Mouse (Mus musculus) limb, embryonic 14.5 days (tissue): ENCODE measurements around the gene Lrrn4. TPM values are rescaled to one million over a fixed set of nuclear protein-coding genes. Genes with fewer than 3 reads are reported as not detected.

Source experiments
- ATAC-seq: fragments of 200-750 bp; cut with Nextera tagmentation; 2 replicates; pipeline ENCODE4 v1.8.0; 2017; ENCODE audit warnings: low read depth, moderate number of reproducible peaks, moderate TSS enrichment; ENCODE audit not compliant: low FRiP score
- DNase-seq: peaks from one replicate; pipeline ENCODE4 v3.0.0-alpha.2; 2015; ENCODE audit warnings: low spot score
- H3K27ac ChIP-seq: fragments of 300-500 bp; sonication (generic); replicated peaks from 2 replicates; pipeline ENCODE4 v1.5.1; 2014; ENCODE audit warnings: low read depth, mild to moderate bottlenecking, low read length, moderate library complexity, mixed read lengths
- H3K27me3 ChIP-seq: fragments of 300-500 bp; sonication (generic); 2 replicates; pipeline ENCODE4 v1.6.1; 2014; ENCODE audit warnings: low read length, mixed read lengths; ENCODE audit not compliant: control insufficient read depth, insufficient read depth
- H3K36me3 ChIP-seq: fragments of 300-500 bp; sonication (generic); 2 replicates; pipeline ENCODE4 v1.6.1; 2014; ENCODE audit warnings: mild to moderate bottlenecking, low read length, moderate library complexity, mixed read lengths; ENCODE audit not compliant: control insufficient read depth, insufficient read depth
- H3K4me1 ChIP-seq: fragments of 300-500 bp; sonication (generic); 2 replicates; pipeline ENCODE4 v1.6.1; 2014; ENCODE audit warnings: antibody characterized with exemption, low read length, mixed read lengths; ENCODE audit not compliant: control insufficient read depth, insufficient read depth
- H3K4me2 ChIP-seq: fragments of 300-500 bp; sonication (generic); replicated peaks from 2 replicates; pipeline ENCODE4 v1.6.1; 2014; ENCODE audit warnings: low read depth, mild to moderate bottlenecking, low read length, moderate library complexity; ENCODE audit not compliant: severe bottlenecking
- H3K4me3 ChIP-seq: fragments of 300-500 bp; sonication (generic); replicated peaks from 2 replicates; pipeline ENCODE4 v1.5.1; 2014; ENCODE audit warnings: low read length
- H3K9ac ChIP-seq: fragments of 300-500 bp; sonication (generic); 2 replicates; pipeline ENCODE4 v1.6.1; 2014; ENCODE audit warnings: mild to moderate bottlenecking, low read depth, low read length, moderate library complexity; ENCODE audit not compliant: severe bottlenecking
- H3K9me3 ChIP-seq: fragments of 300-500 bp; sonication (generic); 2 replicates; pipeline ENCODE4 v1.6.1; 2016; ENCODE audit warnings: low read length; ENCODE audit not compliant: control insufficient read depth
- POLR2A ChIP-seq: fragments of 200-500 bp; IDR thresholded peaks from 2 replicates; pipeline ENCODE4 v1.8.0; 2012; ENCODE audit warnings: inconsistent platforms, mild to moderate bottlenecking, moderate library complexity, borderline replicate concordance; ENCODE audit not compliant: insufficient read depth, insufficient read length; ENCODE audit errors: extremely low read depth
- whole genome bisulfite sequencing: fragments of 180-500 bp; shearing (Covaris S2); extraction: QIAGEN DNeasy Blood & Tissue Kit; methylation state at CpG from one replicate; pipeline ENCODE4 v1.1.7; 2014; 5-methylcytosine and 5-hydroxymethylcytosine counted together
- polyA plus RNA-seq, 2 experiments: library from polyadenylated mRNA; depleted of rRNA in 1 of 2; stranded (reverse) in 1 of 2; unstranded in 1 of 2; fragments of >200 nt; fragmentation: Nextera tagmentation in 1 of 2; extraction: Ambion mirVana in 1 of 2; gene quantifications; 2 replicates each; pipeline versions ENCODE4 v1.2.1 to v1.2.3; 2012 to 2014

Lrrn4 gene
- polyA plus RNA-seq, 2 experiments = 0.31 to 0.51 TPM

DNA sequence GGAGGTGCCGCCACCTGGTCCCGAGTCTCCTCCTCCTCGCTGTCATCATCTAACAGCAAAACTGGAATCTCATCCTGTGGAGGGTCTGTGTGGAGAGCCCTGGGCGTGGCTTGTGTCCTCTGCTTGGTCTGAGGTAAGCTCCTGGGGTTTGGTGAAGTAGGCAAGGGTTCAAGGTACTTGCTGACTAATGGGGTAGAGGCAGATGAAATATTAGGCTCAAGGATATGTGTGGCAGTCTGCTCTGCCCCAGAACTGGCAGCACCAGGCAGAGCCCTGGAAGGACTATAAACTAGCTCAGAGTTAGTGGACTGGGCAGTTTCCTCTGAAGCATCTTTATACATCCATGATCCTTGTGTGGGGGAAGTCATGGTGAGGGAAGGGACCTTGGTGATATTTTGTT is 10.4 kb downstream of the Lrrn4 start:
- ATAC-seq (no peak), DNase-seq (no peak)
- Histone ChIP-seq H3K9me3 (no peaks in the 10 kb centered on the region), H3K4me2 (no peak overlapping the region), H3K4me3 (no peak overlapping the region), H3K27ac (no peak overlapping the region), H3K9ac (no peak overlapping the region), H3K27me3 (no peaks in the 10 kb centered on the region), H3K4me1 (no peaks in the 10 kb centered on the region), H3K36me3 (peaks cover 15% of the 10 kb centered on the region)
- WGBS = 79% methylated on average over 4 of the region's 4 CpGs
- no peak for TF ChIP-seq POLR2A

GRCm38 (mm10) chr2:132869682-132870081 is 11.0 kb downstream of the Lrrn4 start:
- H3K4me1 ChIP-seq = no peaks in the 10 kb centered on the region
- no peak for DNase-seq
- no peak overlapping the region for H3K9ac ChIP-seq
- 66% methylated on average over 5 of the region's 5 CpGs for WGBS
- no peaks in the 10 kb centered on the region for H3K9me3 ChIP-seq
- H3K36me3 ChIP-seq = peaks cover 19% of the 10 kb centered on the region
- H3K27ac ChIP-seq = no peak overlapping the region
- TF ChIP-seq POLR2A = no peak
- no peaks in the 10 kb centered on the region for H3K27me3 ChIP-seq
- H3K4me3 ChIP-seq = no peak overlapping the region
- H3K4me2 ChIP-seq = no peak overlapping the region
- no peak; the same call in 1 of the 2 replicates for ATAC-seq

DNA sequence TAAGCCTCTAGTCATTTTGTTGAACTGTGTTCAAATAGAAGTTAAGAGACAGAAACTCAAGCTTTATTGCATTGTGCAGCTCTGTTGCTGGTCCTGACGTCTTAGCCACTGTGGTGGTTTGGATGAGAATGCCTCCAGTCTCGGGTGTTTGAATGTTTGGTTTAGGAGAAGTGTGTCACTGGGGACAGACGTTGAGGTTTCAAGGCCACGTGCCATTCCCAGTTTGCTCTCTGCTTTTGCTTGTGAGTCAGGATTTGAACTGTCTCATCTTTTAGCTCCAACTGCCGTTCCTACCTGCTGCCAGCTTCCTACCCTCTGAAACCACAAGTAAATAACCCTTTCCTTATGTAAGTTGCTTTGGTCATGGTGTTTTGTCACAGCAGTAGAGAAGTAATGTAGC is 13.2 kb downstream of the Lrrn4 start:
- H3K36me3 ChIP-seq = peaks cover 30% of the 10 kb centered on the region
- no peaks in the 10 kb centered on the region for H3K27me3 ChIP-seq
- no peak overlapping the region for H3K4me2 ChIP-seq
- no peaks in the 10 kb centered on the region for H3K9me3 ChIP-seq
- 88% methylated on average over 5 of the region's 5 CpGs for WGBS
- H3K4me3 ChIP-seq = no peak overlapping the region
- H3K27ac ChIP-seq = no peak overlapping the region
- no peak overlapping the region for H3K9ac ChIP-seq
- no peak for DNase-seq
- no peak for ATAC-seq
- no peaks in the 10 kb centered on the region for H3K4me1 ChIP-seq
- no peak for TF ChIP-seq POLR2A

GRCm38 (mm10) chr2:132863325-132863724 is 17.4 kb downstream of the Lrrn4 start:
- TF ChIP-seq POLR2A = no peak
- H3K4me2 ChIP-seq = no peak overlapping the region
- no peaks in the 10 kb centered on the region for H3K9me3 ChIP-seq
- no peak overlapping the region for H3K4me3 ChIP-seq
- ATAC-seq (no peak), DNase-seq (no peak)
- H3K27ac ChIP-seq = no peak overlapping the region
- H3K36me3 ChIP-seq = peaks cover 30% of the 10 kb centered on the region
- 96% methylated on average over 2 of the region's 2 CpGs for WGBS
- H3K27me3 ChIP-seq = no peaks in the 10 kb centered on the region
- H3K4me1 ChIP-seq = no peaks in the 10 kb centered on the region
- H3K9ac ChIP-seq = no peak overlapping the region

DNA sequence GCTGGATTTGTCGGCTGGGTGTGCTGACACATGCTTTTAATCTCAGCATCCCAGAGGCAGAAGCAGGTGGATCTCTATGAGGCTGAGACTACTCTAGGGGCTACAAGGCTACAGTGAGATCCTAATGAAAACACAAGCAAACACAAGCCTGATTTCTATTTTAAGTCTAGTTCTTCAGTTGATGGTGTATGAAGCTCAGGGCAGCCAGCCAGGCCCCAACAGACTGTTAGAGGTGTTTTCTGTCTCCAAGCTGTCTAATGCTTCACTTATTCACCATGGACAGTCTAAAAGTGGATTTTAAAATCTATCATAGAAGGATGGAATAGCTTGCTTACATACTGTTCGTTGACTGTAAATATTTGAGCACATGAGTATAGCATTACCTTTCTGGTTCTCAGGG is 19.2 kb downstream of the Lrrn4 start:
- Histone ChIP-seq H3K27ac (no peak overlapping the region), H3K9me3 (no peaks in the 10 kb centered on the region), H3K27me3 (no peaks in the 10 kb centered on the region), H3K4me2 (no peak overlapping the region), H3K9ac (no peak overlapping the region), H3K4me3 (no peak overlapping the region), H3K36me3 (peaks cover 23% of the 10 kb centered on the region), H3K4me1 (no peaks in the 10 kb centered on the region)
- DNase-seq (no peak), ATAC-seq (no peak)
- no peak for TF ChIP-seq POLR2A
- WGBS = 89% methylated on average over 2 of the region's 2 CpGs

DNA sequence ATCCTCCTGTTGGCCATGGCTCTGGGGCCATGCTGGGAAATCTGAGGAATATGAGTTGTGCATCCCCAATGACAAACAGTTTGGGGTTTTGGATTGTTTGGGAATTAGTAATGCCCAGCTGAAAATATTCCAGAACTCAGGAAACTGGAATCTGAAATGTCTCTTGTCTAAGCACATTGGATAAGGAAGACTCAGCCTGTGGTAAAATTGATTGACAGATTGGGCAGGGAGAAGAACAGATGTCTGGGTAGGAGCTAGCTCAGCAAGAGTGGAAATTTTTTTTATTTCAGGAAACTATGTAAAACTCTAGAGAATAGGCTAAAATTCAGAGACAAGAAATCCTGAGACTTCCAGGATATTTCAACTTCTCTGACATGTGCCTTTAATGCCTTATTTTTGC is 20.3 kb downstream of the Lrrn4 start:
- DNase-seq (no peak), ATAC-seq (no peak)
- Histone ChIP-seq H3K27ac (no peak overlapping the region), H3K9ac (no peak overlapping the region), H3K9me3 (no peaks in the 10 kb centered on the region), H3K36me3 (peaks cover 16% of the 10 kb centered on the region), H3K27me3 (no peaks in the 10 kb centered on the region), H3K4me3 (no peak overlapping the region), H3K4me2 (no peak overlapping the region), H3K4me1 (no peaks in the 10 kb centered on the region)
- no peak for TF ChIP-seq POLR2A
